In genomic region chr6:114041911-114042284, GRCm38 (mm10) we compare ENCODE assay signal across 8 mouse cellular contexts. TPM values are rescaled to one million over a fixed set of nuclear protein-coding genes. Genes with fewer than 3 reads are reported as not detected.
DNase-seq lines count a peak whose midpoint lies in the region; ATAC-seq and TF ChIP-seq lines count a peak whose summit lies in the region.

No protein-coding gene starts in this region.

- H3K27me3 ChIP-seq in heart, embryonic 16.5 days (ENCODE audit: control insufficient read depth, insufficient read depth, low read length), result peaks cover 63% of the 10 kb centered on the region
- peaks cover 64% of the 10 kb centered on the region for H3K27me3 ChIP-seq in embryonic facial prominence, embryonic 14.5 days (replicated peaks; ENCODE audit: control insufficient read depth, insufficient read depth, low read length)
- peaks cover 54% of the 10 kb centered on the region for H3K27me3 ChIP-seq in limb, embryonic 14.5 days (ENCODE audit: control insufficient read depth, insufficient read depth, low read length)

- H3K27ac ChIP-seq in heart, embryonic 16.5 days (ENCODE audit: low read length), result no peak overlapping the region
- no peak overlapping the region for H3K27ac ChIP-seq in embryonic facial prominence, embryonic 14.5 days (replicated peaks; ENCODE audit: low read depth, low read length)
- H3K27ac ChIP-seq in limb, embryonic 14.5 days (replicated peaks; ENCODE audit: low read depth, low read length), result no peak overlapping the region

- H3K4me3 ChIP-seq in heart, embryonic 16.5 days (ENCODE audit: low read length), result peak overlapping the region; percentile 57
- H3K4me3 ChIP-seq in embryonic facial prominence, embryonic 14.5 days (ENCODE audit: low read depth, low read length), result peak overlapping the region; percentile 44
- peak overlapping the region; percentile 36 for H3K4me3 ChIP-seq in limb, embryonic 14.5 days (replicated peaks; ENCODE audit: low read length)

- no peak for DNase-seq in heart, postnatal 14 days
- peak; percentile 31 for DNase-seq in adrenal gland, adult 2 months
- no peak for DNase-seq in embryonic facial prominence, embryonic 14.5 days (ENCODE audit: low spot score)
- DNase-seq in limb, embryonic 14.5 days (ENCODE audit: low spot score), result no peak
- no peak for DNase-seq in spleen, postnatal 14 days (ENCODE audit: low spot score in 2 of 2)
- DNase-seq in yolk sac, embryonic 10.5 days (ENCODE audit: low spot score), result no peak
- no peak for DNase-seq in urinary bladder, postnatal 25 days (ENCODE audit: low spot score)

- H3K9ac ChIP-seq in heart, embryonic 16.5 days (ENCODE audit: low read length), result peak overlapping the region; percentile 62
- H3K9ac ChIP-seq in embryonic facial prominence, embryonic 14.5 days (ENCODE audit: low read depth, low read length), result peak overlapping the region; percentile 53
- no peak overlapping the region for H3K9ac ChIP-seq in limb, embryonic 14.5 days (ENCODE audit: low read depth, low read length, severe bottlenecking)

- intact Hi-C loops in heart, postnatal 14 days (cut with DNase I), result no loop called here

- no peak for ATAC-seq in heart, embryonic 16.5 days (replicated peaks; ENCODE audit: extremely low read depth, insufficient read depth, low FRiP score)
- no peak for ATAC-seq in embryonic facial prominence, embryonic 14.5 days (ENCODE audit: low read depth)
- ATAC-seq in limb, embryonic 14.5 days (ENCODE audit: low FRiP score, low read depth), result no peak

- H3K9me3 ChIP-seq in heart, embryonic 16.5 days (replicated peaks; ENCODE audit: control insufficient read depth, low read length), result no peaks in the 10 kb centered on the region
- H3K9me3 ChIP-seq in embryonic facial prominence, embryonic 14.5 days (ENCODE audit: control insufficient read depth, low read length), result no peaks in the 10 kb centered on the region
- no peaks in the 10 kb centered on the region for H3K9me3 ChIP-seq in limb, embryonic 14.5 days (ENCODE audit: control insufficient read depth, low read length)

- TF ChIP-seq POLR2A in limb, embryonic 14.5 days (IDR thresholded peaks at IDR 0.05; ENCODE audit: borderline replicate concordance, extremely low read depth, insufficient read depth, insufficient read length), result no peak

- peak overlapping the region; percentile 80 for H3K4me2 ChIP-seq in heart, embryonic 16.5 days (ENCODE audit: low read depth, low read length)
- peak overlapping the region; percentile 81 for H3K4me2 ChIP-seq in embryonic facial prominence, embryonic 14.5 days (ENCODE audit: low read depth, low read length)
- peak overlapping the region; percentile 60 for H3K4me2 ChIP-seq in limb, embryonic 14.5 days (replicated peaks; ENCODE audit: low read depth, low read length, severe bottlenecking)

- H3K4me1 ChIP-seq in heart, embryonic 16.5 days (ENCODE audit: control insufficient read depth, insufficient read depth, low read length), result no peaks in the 10 kb centered on the region
- H3K4me1 ChIP-seq in embryonic facial prominence, embryonic 14.5 days (ENCODE audit: control insufficient read depth, insufficient read depth, low read length), result no peaks in the 10 kb centered on the region
- H3K4me1 ChIP-seq in limb, embryonic 14.5 days (ENCODE audit: control insufficient read depth, insufficient read depth, low read length), result no peaks in the 10 kb centered on the region

- no peaks in the 10 kb centered on the region for H3K36me3 ChIP-seq in heart, embryonic 16.5 days (ENCODE audit: control insufficient read depth, insufficient read depth)
- H3K36me3 ChIP-seq in embryonic facial prominence, embryonic 14.5 days (ENCODE audit: control insufficient read depth, insufficient read depth, low read length), result no peaks in the 10 kb centered on the region
- no peaks in the 10 kb centered on the region for H3K36me3 ChIP-seq in limb, embryonic 14.5 days (ENCODE audit: control insufficient read depth, insufficient read depth, low read length)

- under 1% methylated on average over 31 of the region's 52 CpGs for WGBS in heart, embryonic 16.5 days
- 17% methylated on average over 1 of the region's 52 CpGs for WGBS in embryonic facial prominence, embryonic 14.5 days
- 15% methylated on average over 4 of the region's 52 CpGs for WGBS in limb, embryonic 14.5 days

RNA-seq across cellular contexts. Expression of gene Atp2b2, which starts 0.5 kb away (rescaled TPM):
- polyA plus RNA-seq in heart, embryonic 16.5 days (2015; fragmentation: Nextera tagmentation; extraction: Ambion mirVana), result 0.10 and 0.12 TPM in 2 replicates
- total RNA-seq in heart, postnatal 14 days (2021), result under 1 TPM; 0.49 to 0.69 TPM
- 1 to 10 TPM; 3.9 to 8.5 TPM for total RNA-seq in adrenal gland, adult 2 months (2021)
- polyA plus RNA-seq in adrenal gland, adult 2 months (2012; rRNA removed), result 1.5 and 2.1 TPM in 2 replicates
- polyA plus RNA-seq in embryonic facial prominence, embryonic 14.5 days (2014; fragmentation: Nextera tagmentation; extraction: Ambion mirVana), result 1.4 and 1.7 TPM in 2 replicates
- 0.08 and 0.09 TPM in 2 replicates for polyA plus RNA-seq in limb, embryonic 14.5 days (2012; rRNA removed)
- polyA plus RNA-seq in limb, embryonic 14.5 days (2014; fragmentation: Nextera tagmentation; extraction: Ambion mirVana), result 0.11 TPM in 1 of 2 replicates, not detected in the other
